Mouse (Mus musculus): Measurements from ENCODE around the gene Mrpl43.
A peak's percentile ranks its signal among the peaks of the same experiment; 100 is the strongest.

Mrpl43 gene

GRCm38 (mm10) chr19:45007425-45008191 lies 1.4 kb upstream of the Mrpl43 start:
- no peak for DNase-seq (ENCODE audit: low spot score in 2 of 2)

- DNase-seq (ENCODE audit: low spot score in 2 of 2): no peak
Observed at GRCm38 (mm10) chr19:45007021-45007420, 779 bp upstream of the Mrpl43 start.

DNA sequence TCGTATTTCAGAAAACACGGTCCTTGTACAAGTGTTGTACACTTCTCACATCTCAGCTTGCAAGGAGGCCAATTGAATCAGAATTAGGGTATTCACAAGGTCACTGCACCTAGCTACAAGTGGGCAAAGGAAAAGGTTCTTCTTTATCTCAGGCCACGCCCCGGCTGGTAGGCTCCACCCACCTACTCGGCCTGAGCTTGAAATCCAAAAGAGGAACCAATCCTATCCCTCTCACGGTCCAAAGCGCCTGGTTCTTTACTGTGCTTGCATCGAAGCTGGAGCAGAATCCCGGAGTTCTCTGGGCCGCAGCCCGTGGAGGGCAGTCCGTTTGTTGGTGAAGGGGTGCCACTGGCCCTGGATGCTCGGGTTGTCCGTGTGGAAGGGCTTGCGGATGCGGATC lies 798 bp downstream of the Mrpl43 start, which contains the start of gene Twnk:
Twnk (plus strand) TSS at position 220 of the 400 bp plus-strand sequence.
- no peak for DNase-seq (ENCODE audit: low spot score in 2 of 2)

GRCm38 (mm10) chr19:45003740-45004516 lies 2.3 kb downstream of the Mrpl43 start:
- DNase-seq (ENCODE audit: low spot score in 2 of 2): no peak

- DNase-seq (ENCODE audit: low spot score in 2 of 2): no peak
Observed at GRCm38 (mm10) chr19:45002301-45002700, 3.9 kb downstream of the Mrpl43 start.

DNA sequence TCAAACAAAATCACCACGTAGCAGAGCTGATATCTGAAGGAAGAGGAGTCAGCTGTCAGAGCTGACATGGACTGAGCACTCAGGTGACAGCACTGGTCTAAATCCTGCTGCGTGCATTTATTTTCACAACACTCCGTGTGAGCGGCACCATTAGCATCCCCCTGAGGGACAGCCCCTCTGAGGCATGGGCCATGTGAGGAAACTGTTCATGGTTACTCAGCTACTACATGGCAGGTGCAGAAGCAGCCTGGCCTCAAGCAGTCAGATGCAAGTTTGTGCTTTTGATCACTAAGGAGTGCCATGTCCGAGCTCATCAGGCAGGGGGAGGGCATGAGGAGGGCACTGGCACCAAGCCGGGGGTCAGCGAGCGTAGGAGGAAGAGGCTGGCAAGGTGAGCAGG lies 6.6 kb downstream of the Mrpl43 start:
- DNase-seq (ENCODE audit: low spot score in 2 of 2): no peak

DNA sequence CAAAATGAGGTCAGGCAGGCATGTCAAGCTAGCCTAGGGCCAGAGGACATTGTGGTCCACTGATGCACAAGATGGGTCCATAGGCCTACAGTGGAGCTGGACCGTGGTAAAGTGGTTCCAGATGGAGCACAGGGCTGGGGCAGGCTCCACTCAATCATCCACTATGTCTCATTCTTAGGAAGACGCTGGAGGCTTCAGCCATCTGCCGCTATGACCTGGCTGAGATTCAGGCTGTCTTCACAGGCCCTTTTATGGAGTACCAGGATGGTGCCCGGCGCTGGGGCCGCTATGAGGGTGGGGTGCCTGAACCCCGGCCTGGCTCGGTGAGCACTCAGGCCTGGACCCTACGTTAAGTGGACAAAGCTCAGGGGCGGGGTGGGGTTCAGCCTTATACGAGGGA lies 8.5 kb downstream of the Mrpl43 start:
- no peak for DNase-seq (ENCODE audit: low spot score in 2 of 2)

GRCm38 (mm10) chr19:44992712-44993111 lies 13.5 kb downstream of the Mrpl43 start:
- no peak for DNase-seq (ENCODE audit: low spot score in 2 of 2)

DNA sequence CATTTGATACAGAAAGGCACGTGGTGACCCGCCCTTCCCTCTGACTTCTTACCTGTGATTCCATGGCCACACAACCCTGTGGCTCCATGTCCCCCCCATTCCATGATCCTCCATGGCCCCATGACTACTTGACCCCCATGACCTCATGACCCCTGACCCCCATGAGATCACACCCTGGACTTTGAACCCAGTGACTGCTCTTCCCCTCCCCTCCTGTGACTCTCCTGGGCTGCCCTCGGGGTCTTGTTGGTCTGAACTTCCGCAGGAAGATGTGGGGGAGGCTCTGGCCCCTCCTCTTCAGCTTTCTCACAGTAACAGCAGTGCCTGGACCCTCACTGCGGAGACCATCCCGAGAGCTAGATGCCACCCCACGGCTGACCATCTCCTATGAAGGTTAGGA lies 14.0 kb downstream of the Mrpl43 start:
- no peak for DNase-seq (ENCODE audit: low spot score in 2 of 2)

- no peak for DNase-seq (ENCODE audit: low spot score in 2 of 2)
Observed at GRCm38 (mm10) chr19:44991031-44991430, 15.2 kb downstream of the Mrpl43 start.

DNA sequence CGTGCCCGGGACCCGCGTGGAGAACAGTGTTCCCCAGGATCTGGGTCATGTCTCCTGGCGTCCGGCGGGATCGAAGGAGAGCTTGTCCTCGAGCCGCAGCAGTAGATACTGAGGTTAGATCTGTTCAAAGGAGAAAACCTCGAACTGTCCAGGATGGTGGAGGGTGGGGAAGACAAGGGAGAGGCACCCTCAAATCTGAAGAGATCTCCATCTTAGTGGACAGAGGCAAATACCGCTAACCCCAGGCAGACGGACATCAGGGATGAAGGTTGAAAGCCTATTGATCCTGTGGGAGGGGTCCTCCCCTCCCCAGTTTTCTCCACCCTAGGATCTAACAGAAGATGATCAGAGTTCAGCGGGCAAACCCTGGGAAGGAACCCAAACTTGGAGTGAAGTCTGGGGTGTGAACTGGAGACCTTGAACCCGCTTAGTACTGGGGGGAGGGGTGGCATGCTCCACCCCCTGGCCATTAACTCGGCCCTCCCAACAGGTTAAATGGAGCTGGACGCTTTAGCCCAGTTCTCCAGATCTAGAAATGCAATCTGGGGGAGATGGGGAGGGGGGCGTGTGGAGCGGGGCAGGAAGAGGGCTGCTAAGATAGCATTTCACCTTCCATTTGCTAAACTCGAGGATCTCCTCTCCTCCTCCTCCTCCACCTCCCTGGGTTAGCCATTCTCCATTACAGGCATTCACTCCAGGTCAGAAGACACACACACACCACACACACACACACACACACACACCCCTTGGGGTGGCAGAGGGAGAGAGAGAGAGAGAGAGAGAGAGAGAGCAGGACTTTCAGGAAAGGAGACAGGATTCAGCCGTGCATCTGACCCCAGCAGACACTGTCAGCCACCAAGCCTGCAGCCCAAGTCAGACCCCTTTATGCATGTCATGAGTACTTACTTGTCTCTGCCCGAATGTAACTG lies 16.4 kb downstream of the Mrpl43 start:
- no peak for DNase-seq (ENCODE audit: low spot score in 2 of 2)

DNA sequence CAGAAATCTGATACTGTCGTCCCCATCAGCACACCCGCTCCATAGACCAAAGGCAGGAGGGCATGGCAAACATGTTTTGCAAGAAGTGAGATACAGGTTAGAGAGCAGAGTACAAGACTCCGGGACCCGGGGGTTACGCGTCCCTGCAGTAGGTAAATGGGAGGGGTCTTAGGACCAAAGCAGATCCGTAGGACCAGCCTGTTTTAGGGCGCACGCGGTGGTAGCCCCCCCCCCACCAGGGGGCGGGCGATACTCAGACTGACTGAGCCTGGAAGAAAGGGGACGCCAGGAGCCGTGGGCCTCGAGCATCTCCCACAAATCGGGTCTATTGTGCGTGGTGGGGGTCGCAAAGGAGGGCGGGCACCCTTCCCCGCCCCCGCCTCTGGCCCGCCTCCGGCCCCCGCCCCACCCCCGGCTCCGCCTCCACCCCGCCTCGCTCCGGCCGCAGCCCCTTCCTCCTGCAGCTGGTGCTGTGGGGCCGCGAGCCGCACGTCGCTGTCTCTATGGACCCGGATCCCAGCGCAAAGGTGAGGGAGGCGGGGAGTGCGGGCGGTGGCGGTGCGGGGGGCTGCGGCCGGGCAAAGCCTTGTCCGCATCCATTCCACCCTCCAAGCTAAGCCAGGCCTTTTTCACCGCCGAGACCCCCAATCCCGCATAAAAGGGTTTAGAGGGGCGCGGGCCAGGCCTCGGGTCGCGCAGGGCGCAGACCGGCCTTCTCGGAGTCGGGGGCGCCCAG lies 17.2 kb downstream of the Mrpl43 start, which contains the start of gene Sema4g:
Sema4g (plus strand) TSS at position 271 of the 736 bp plus-strand sequence.
- DNase-seq (ENCODE audit: low spot score in 2 of 2): no peak

DNA sequence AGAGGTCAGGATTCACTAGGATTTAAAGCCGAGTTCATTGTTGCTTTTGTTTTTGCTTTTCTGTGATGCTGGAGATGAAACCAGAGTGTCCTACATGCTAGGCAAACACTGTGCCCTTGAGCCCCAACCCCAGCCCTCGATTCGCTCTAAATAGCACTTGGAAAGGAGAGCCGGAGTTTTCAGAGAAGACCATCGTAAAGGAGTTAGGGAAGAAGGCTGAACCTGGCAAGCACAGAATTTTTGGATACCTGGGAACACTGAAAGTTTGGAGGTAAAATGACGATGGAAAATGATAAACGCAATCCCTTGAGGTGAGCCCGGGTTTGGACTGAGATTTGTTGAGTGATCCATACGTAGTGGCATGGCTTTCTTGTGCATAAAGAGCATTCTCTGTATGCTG lies 17.9 kb downstream of the Mrpl43 start:
- no peak for DNase-seq (ENCODE audit: low spot score in 2 of 2)

DNA sequence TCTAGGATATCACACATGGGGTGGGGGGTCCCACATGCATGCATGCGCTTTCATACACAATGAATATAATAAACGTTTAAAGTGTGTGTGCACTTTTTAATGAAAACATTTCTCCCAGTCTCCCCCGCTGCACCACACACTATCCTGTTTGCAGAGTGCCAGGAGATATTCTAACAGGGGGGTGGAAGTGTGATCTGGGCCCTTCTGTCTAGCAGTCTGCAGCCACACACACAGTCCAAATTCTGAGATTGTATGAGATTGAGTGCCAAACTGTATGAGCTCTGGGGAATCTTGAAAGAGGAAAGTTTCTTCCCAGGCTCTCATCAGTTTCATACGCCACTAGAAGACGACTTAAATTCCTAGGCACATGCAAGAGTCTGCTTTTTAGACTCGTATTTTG lies 18.4 kb downstream of the Mrpl43 start:
- DNase-seq (ENCODE audit: low spot score in 2 of 2): peak; percentile 67 to 68

DNA sequence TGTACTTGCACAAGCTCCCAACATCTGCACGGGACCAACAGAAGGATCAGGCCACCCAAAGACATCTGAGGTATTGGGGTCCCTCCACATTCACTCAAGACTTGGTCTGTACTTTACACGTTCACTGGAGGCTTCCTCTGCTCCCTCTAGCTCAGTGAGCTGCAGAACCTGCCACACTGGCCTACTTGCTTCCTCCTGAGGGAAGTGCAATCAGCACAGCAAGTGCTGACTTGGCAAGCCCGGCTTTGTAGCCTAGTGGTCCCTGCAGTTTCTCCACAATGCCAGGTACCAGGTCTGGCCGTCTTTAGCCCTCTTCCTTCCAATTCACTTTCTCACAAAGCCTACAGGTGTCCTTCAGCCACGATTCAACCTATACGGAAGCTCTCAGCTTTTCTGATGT lies 19.2 kb downstream of the Mrpl43 start:
- no peak for DNase-seq (ENCODE audit: low spot score in 2 of 2)

DNA sequence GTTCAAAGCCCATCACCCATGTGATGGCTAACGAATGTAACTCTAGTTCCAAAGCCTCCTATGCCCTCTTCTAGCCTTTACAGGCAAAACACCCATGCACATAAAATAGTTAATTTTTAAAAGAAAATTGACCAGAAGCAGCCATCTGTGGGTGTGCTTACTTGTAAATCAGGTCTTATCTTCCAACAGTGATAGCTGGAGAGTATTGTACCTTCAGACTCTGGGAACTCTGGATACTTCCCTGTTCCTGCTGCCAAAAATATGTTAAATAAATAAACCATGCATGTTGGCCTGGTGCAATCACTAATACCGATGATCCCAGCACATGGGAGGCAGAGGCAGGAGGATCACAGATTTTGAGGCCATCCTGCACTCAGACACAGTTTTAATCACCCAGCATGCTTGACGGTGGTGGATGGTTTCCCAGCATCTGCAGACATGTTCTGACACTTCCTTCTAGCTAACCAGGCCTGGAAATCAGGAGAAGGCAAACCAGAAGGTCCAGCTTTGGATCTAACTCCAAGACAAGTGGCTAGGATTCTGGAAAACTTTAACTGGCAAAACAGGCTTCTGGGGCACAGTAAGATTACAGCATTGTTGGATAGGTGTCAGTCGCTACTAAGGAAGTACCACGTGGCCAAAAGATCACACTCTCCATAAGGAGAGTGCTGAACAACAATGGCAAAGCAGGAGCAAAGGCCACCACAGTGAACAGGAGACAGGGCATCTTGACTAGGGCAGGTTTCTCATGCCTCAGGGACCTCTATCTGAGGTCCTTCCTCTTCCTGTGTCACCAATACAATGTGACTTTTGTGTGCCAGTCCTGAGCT lies 20.9 kb downstream of the Mrpl43 start:
- DNase-seq (ENCODE audit: low spot score in 2 of 2): no peak

GRCm38 (mm10) chr19:44984420-44984819 lies 21.8 kb downstream of the Mrpl43 start:
- no peak for DNase-seq (ENCODE audit: low spot score in 2 of 2)

DNA sequence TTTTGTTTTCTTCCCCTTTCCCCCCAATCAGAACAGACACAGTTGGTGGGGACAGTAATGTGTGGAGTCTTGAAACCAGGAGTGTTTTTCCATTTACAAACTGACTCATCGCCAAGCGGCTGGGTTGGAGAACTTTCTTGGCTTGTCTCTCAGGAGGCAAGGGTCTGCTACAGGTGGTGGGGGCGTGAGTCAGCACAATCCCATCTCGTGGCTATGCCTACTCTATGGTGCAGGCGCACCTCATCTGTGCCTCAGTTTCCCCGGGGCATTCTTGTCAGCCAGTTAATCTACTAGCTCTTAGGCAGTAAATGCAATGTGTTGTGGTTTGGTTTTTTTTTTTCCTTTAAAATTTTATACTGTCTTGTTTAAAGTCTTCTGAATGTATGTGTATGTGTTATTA lies 22.9 kb downstream of the Mrpl43 start:
- DNase-seq (ENCODE audit: low spot score in 2 of 2): no peak

DNA sequence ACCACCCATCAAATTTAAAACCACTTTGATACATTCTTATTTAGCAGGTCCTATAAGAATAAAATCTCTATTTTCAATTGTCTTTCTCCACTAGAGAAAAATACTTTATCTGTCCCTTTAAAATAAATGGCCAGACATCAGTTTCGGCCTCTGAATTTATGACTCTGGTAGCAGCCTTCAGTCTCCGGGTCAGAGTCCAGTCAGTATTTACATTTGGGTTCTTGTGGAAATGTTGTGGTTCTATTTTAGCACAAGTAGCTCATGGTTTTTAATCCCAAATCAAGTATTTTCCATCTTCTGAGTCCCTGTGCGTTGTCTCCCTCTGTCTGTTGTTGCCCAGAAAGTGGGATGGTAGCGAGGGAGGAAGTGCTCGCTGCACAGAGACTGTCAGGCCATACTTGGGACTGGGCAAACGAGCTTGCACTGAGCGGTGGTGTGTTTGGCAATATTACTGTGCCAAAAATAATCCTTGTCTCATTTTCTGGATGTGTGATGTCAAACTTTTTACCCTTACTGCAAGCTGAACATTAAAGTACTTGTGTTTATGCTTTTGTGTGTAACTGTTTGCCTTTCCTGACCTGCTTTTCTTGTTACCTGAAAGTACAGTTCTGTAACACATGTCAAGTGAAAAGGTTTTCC lies 23.6 kb downstream of the Mrpl43 start:
- no peak for DNase-seq (ENCODE audit: low spot score in 2 of 2)

- DNase-seq (ENCODE audit: low spot score in 2 of 2): no peak
Observed at GRCm38 (mm10) chr19:44980787-44981186, 25.5 kb downstream of the Mrpl43 start.
